Mouse (Mus musculus) C2C12 (cell line): Measurements from ENCODE around the gene Kcnab2. TPM values are rescaled to one million over a fixed set of nuclear protein-coding genes. Genes with fewer than 3 reads are reported as not detected.

Experiments used
- H3K27me3 ChIP-seq: one replicate; pipeline ENCODE4 v1.6.1; 2011; ENCODE audit not compliant: control insufficient read depth, insufficient read depth, insufficient read length
- H3K36me3 ChIP-seq: one replicate; pipeline ENCODE4 v1.6.1; 2011; ENCODE audit not compliant: control insufficient read depth, insufficient read depth
- H3K4me3 ChIP-seq: one replicate; pipeline ENCODE4 v1.5.1; 2011; ENCODE audit warnings: mild to moderate bottlenecking, control low read depth; ENCODE audit not compliant: poor library complexity, insufficient read depth, severe bottlenecking
- H3K79me2 ChIP-seq: one replicate; pipeline ENCODE4 v1.6.1; 2011; ENCODE audit not compliant: control insufficient read depth, insufficient read depth
- H3K79me3 ChIP-seq: one replicate; pipeline ENCODE4 v1.6.1; 2011; ENCODE audit warnings: low read depth, control low read depth
- H3ac ChIP-seq: one replicate; pipeline ENCODE3; 2011; ENCODE audit warnings: low read depth; ENCODE audit not compliant: control insufficient read depth, insufficient read length
- CEBPB ChIP-seq: IDR thresholded peaks from one replicate; pipeline ENCODE4 v1.6.1; 2011; ENCODE audit warnings: low read depth, mild to moderate bottlenecking, control low read depth, moderate library complexity
- CTCF ChIP-seq: IDR thresholded peaks from one replicate; pipeline ENCODE4 v1.5.1; 2011; ENCODE audit not compliant: control insufficient read depth, insufficient read depth, insufficient read length
- FOSL1 ChIP-seq: IDR thresholded peaks from one replicate; pipeline ENCODE4 v1.8.0; 2011; ENCODE audit warnings: mild to moderate bottlenecking, low read length; ENCODE audit not compliant: poor library complexity, insufficient read depth, severe bottlenecking
- MAX ChIP-seq: IDR thresholded peaks from one replicate; pipeline ENCODE4 v1.6.1; 2011; ENCODE audit warnings: mild to moderate bottlenecking, control low read depth
- MYOD1 ChIP-seq: IDR thresholded peaks from one replicate; pipeline ENCODE4 v1.6.1; 2011; ENCODE audit warnings: low read depth; ENCODE audit not compliant: control insufficient read depth, insufficient read length
- MYOG ChIP-seq: IDR thresholded peaks from one replicate; pipeline ENCODE4 v1.6.1; 2011; ENCODE audit not compliant: control insufficient read depth, insufficient read length; ENCODE audit errors: extremely low read depth
- USF1 ChIP-seq: IDR thresholded peaks from one replicate; pipeline ENCODE4 v1.6.1; 2011; ENCODE audit warnings: low read depth, mild to moderate bottlenecking, control low read depth, moderate library complexity
- polyA plus RNA-seq: library from polyadenylated mRNA; unstranded; fragments of >200 nt; fragmentation: generic; extraction: Trizol; gene quantifications from one replicate; pipeline ENCODE4 v1.2.1, GENCODE M21; 2012; ENCODE audit warnings: missing spikeins

Kcnab2 gene
- polyA plus RNA-seq, 1 experiment: 8.5 TPM

GRCm38 (mm10) chr4:152494360-152494879 is 16.7 kb upstream of the Kcnab2 start:
- H3K79me3 ChIP-seq: no peaks in the 10 kb centered on the region
- TF ChIP-seq USF1: no peak
- no peak for TF ChIP-seq FOSL1
- no peak for TF ChIP-seq CEBPB
- TF ChIP-seq MYOD1: no peak
- TF ChIP-seq MYOG: no peak
- no peak for TF ChIP-seq MAX
- TF ChIP-seq CTCF: no peak
- no peaks in the 10 kb centered on the region for H3K27me3 ChIP-seq
- H3K4me3 ChIP-seq: no peak overlapping the region
- no peak overlapping the region for H3ac ChIP-seq
- H3K79me2 ChIP-seq: no peaks in the 10 kb centered on the region
- no peaks in the 10 kb centered on the region for H3K36me3 ChIP-seq

GRCm38 (mm10) chr4:152491250-152491899 is 13.7 kb upstream of the Kcnab2 start:
- no peaks in the 10 kb centered on the region for H3K36me3 ChIP-seq
- no peaks in the 10 kb centered on the region for H3K79me2 ChIP-seq
- no peak overlapping the region for H3K4me3 ChIP-seq
- TF ChIP-seq FOSL1: no peak
- TF ChIP-seq CEBPB: no peak
- peak; percentile 25 for TF ChIP-seq CTCF
- no peak for TF ChIP-seq MYOD1
- no peak for TF ChIP-seq MAX
- no peak for TF ChIP-seq USF1
- TF ChIP-seq MYOG: no peak
- H3ac ChIP-seq: no peak overlapping the region
- H3K27me3 ChIP-seq: no peaks in the 10 kb centered on the region
- no peaks in the 10 kb centered on the region for H3K79me3 ChIP-seq

GRCm38 (mm10) chr4:152490311-152490710 is 12.6 kb upstream of the Kcnab2 start:
- H3K36me3 ChIP-seq: no peaks in the 10 kb centered on the region
- H3K4me3 ChIP-seq: no peak overlapping the region
- H3K79me3 ChIP-seq: no peaks in the 10 kb centered on the region

GRCm38 (mm10) chr4:152488046-152488445 is 10.4 kb upstream of the Kcnab2 start:
- no peak overlapping the region for H3ac ChIP-seq
- H3K4me3 ChIP-seq: no peak overlapping the region
- H3K36me3 ChIP-seq: no peaks in the 10 kb centered on the region
- TF ChIP-seq MYOG (no peak), CTCF (no peak), CEBPB (no peak), MYOD1 (no peak), USF1 (no peak), FOSL1 (no peak), MAX (no peak)
- H3K79me3 ChIP-seq: no peaks in the 10 kb centered on the region
- H3K27me3 ChIP-seq: no peaks in the 10 kb centered on the region
- H3K79me2 ChIP-seq: no peaks in the 10 kb centered on the region

More at GRCm38 (mm10) chr4:152490311-152490710, 12.6 kb upstream of the Kcnab2 start:
- no peaks in the 10 kb centered on the region for H3K79me2 ChIP-seq
- TF ChIP-seq CTCF: no peak
- no peak for TF ChIP-seq CEBPB
- TF ChIP-seq FOSL1: no peak
- no peak for TF ChIP-seq USF1
- TF ChIP-seq MYOD1: no peak
- no peak for TF ChIP-seq MYOG
- no peak for TF ChIP-seq MAX
- H3ac ChIP-seq: no peak overlapping the region
- H3K27me3 ChIP-seq: no peaks in the 10 kb centered on the region

GRCm38 (mm10) chr4:152480426-152480825 is 2.8 kb upstream of the Kcnab2 start:
- Histone ChIP-seq H3ac (no peak overlapping the region), H3K79me3 (no peaks in the 10 kb centered on the region), H3K4me3 (no peak overlapping the region), H3K36me3 (no peaks in the 10 kb centered on the region), H3K27me3 (no peaks in the 10 kb centered on the region), H3K79me2 (no peaks in the 10 kb centered on the region)
- TF ChIP-seq USF1: no peak
- TF ChIP-seq CEBPB: no peak
- no peak for TF ChIP-seq FOSL1
- no peak for TF ChIP-seq CTCF
- no peak for TF ChIP-seq MAX
- TF ChIP-seq MYOG: no peak
- no peak for TF ChIP-seq MYOD1

- TF ChIP-seq MAX (no peak), CEBPB (no peak), USF1 (no peak), MYOD1 (no peak)
- Histone ChIP-seq H3ac (no peak overlapping the region), H3K79me3 (no peaks in the 10 kb centered on the region), H3K79me2 (no peaks in the 10 kb centered on the region), H3K36me3 (no peaks in the 10 kb centered on the region), H3K27me3 (no peaks in the 10 kb centered on the region), H3K4me3 (peak overlapping the region; percentile 45)
Measured at GRCm38 (mm10) chr4:152478224-152478567, 525 bp upstream of the Kcnab2 start.
